Mouse (Mus musculus): ENCODE measurements at regions not wholly inside any gene's neighbourhood (a gene's known extent, or its start where the extent isn't known, plus 50 kb on each side); places are given as distances from the start of the nearest gene placed in this dataset.
A peak's percentile ranks its signal among the peaks of the same experiment; 100 is the strongest.

- TF ChIP-seq CTCF (conservative IDR thresholded peaks at IDR 0.05), result no peak
- Histone ChIP-seq H3K27ac (no peak overlapping the region), H3K4me3 (no peak overlapping the region)
- DNase-seq (ENCODE audit: low spot score in 2 of 2), result no peak
Measured at GRCm38 (mm10) chr3:78077822-78078221, 1208.5 kb downstream of the Rapgef2 start.

DNA sequence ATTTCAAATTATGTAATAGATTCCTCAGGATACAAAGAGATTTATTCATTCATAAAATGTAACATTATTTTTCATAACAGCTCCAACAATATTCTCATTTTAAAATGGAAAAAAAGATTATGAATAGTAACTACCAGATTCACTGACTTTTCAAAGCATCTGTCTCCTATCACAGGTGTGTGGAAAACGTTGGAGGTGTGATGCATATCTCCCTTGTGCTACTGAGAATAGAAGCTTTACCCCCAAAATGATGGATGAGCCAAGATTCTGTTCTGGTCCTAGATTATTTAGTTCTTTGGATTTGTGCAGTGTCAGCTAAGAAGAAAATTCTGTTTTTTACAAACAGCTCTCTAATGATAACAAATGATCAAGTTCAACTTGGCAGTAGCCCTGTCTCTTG lies 1209.0 kb downstream of the Rapgef2 start:
- no peak overlapping the region for H3K27ac ChIP-seq
- DNase-seq (ENCODE audit: low spot score in 2 of 2), result no peak
- no peak overlapping the region for H3K4me3 ChIP-seq
- no peak for TF ChIP-seq CTCF (conservative IDR thresholded peaks at IDR 0.05)

DNA sequence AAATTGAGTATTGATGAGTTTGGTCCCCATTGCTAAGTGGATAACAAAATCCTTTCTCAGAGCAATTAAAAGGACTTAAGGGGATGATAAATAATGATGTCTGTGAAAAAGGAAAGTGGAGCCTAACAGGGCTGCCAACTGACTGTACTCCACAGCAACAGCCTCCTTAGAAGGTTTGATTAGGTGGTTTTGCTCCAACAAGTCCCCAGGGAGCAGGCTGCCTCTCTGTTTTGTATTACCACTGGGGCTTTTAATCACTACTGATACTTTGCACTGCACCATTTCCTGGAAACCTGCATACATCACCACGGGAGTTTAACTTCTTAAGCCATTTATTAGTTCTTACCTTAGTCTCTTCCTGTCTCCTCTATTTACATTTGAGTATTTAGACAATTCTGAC lies 1213.3 kb downstream of the Rapgef2 start:
- Histone ChIP-seq H3K4me3 (no peak overlapping the region), H3K27ac (no peak overlapping the region)
- no peak for TF ChIP-seq CTCF (conservative IDR thresholded peaks at IDR 0.05)
- no peak for DNase-seq (ENCODE audit: low spot score in 2 of 2)

- DNase-seq (ENCODE audit: low spot score in 2 of 2), result no peak
- H3K27ac ChIP-seq, result no peak overlapping the region
- H3K4me3 ChIP-seq, result no peak overlapping the region
- no peak for TF ChIP-seq CTCF (conservative IDR thresholded peaks at IDR 0.05)
Measured at GRCm38 (mm10) chr3:78067113-78067639, 1219.1 kb downstream of the Rapgef2 start.

DNA sequence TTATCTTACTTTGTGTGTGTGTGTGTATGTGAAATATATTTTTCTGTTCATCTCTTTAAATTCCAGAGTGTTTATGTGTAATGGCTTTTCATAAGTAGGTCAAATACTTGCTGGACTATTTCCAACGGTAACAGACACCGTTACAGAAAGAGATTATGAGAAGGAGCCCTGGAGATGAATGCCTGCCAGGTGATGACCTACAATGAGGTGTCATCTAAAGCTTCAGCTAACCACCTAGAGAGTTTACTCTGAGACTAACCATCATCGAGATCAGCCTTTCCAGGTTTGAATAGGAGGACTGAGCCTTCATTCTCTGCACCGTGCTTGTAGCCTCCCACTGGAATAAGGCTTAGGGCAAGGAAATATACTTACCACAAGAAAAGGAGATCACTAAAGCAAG lies 1220.0 kb downstream of the Rapgef2 start:
- no peak for DNase-seq (ENCODE audit: low spot score in 2 of 2)
- Histone ChIP-seq H3K27ac (no peak overlapping the region), H3K4me3 (no peak overlapping the region)
- TF ChIP-seq CTCF (conservative IDR thresholded peaks at IDR 0.05), result no peak

DNA sequence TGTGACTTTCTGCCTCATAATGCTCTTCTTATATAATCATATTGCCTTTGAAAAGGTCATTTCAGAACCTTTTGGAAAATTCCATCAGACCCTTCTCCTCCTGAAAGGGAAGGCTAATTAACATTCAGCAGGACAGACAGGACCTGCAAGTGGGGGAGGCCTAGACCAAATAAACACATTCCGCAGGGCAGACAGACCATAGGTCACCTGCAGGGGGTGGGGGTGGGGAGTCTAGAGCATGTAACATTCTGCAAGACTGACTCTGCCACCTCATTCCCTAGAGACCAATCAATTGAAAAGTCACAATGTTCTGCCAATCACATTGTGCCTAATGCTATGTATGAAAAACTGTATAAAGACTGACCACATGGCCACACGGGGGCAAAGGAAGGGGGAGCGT lies 1223.8 kb downstream of the Rapgef2 start:
- H3K27ac ChIP-seq, result no peak overlapping the region

DNA sequence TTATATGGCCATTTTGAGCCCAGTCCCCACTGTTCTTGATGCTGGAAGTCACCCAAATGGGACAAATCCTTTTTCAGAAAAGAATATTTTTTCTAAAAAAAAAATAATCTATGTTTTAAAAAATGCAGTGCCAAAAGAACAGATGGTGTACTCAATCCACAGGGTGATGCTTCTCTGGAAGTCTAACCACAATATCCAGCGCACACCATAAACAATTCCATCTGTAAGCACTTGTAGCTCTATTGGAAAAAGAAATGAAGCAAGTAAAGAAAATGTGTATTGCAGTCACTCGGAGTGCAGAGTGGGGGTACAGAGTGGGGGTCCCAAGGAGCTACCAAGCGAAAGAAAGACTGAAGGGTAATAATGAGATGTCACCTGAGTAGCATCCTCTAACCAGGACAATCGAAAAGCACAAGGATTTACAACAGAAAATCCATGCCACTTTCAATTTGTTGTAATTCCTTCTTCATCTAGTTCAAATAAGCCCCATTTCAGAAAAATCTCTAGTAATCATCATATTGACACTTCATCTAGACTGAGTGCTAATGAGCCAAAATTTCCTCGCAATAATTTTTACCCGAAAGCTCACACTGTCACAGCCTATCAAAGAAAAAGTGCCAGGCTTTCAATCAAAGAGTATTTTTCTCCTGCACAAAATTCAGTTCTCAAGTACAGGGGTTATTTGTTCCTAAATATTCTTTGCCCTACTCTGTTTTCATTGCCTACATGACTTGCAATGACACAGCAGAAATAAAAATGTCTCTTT lies 1226.3 kb downstream of the Rapgef2 start:
- no peak for TF ChIP-seq CTCF (conservative IDR thresholded peaks at IDR 0.05)
- Histone ChIP-seq H3K4me3 (no peak overlapping the region), H3K27ac (no peak overlapping the region)
- peak; percentile 14 to 16 for DNase-seq (ENCODE audit: low spot score in 2 of 2)

More for the DNA sequence above, 1223.8 kb downstream of the Rapgef2 start:
- no peak overlapping the region for H3K4me3 ChIP-seq
- TF ChIP-seq CTCF (conservative IDR thresholded peaks at IDR 0.05), result no peak
- no peak for DNase-seq (ENCODE audit: low spot score in 2 of 2)
